Mouse (Mus musculus): Measurements from ENCODE around the gene Hist1h4h.

DNA sequence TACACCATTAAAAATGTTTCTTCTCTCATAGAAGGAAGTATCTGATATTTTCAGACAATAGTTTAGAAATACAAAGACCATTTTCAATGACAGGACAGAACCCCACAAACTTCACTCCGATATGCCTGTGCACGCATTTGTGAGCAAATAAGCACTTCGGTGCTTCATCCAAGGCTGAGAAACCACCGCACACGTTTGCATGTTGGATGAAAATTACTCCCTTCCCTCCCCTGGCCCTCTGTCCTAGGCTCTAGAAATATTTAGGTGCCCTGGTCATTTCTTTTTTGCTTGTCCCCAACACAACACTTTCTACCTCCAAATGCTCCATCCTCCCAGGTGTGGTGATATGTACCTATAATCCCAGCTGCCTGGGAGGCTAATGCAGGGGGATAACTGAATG, 29.3 kb upstream of the Hist1h4h start:
- TF ChIP-seq POLR2A (IDR thresholded peaks at IDR 0.05; ENCODE audit: insufficient read length, low read depth) = no peak
- TF ChIP-seq MYOD1 (IDR thresholded peaks at IDR 0.05; ENCODE audit: control insufficient read depth in 1 of 3, insufficient read length in 2 of 3, low read depth in 2 of 3) = no peak
- TF ChIP-seq SRF (IDR thresholded peaks at IDR 0.05; ENCODE audit: control insufficient read depth, insufficient read length, low read depth) = no peak
- no peak for TF ChIP-seq TCF12 (IDR thresholded peaks at IDR 0.05; ENCODE audit: insufficient read depth, poor library complexity, severe bottlenecking)
- TF ChIP-seq POLR2AphosphoS2 (IDR thresholded peaks at IDR 0.05; ENCODE audit: insufficient read length, low read depth) = no peak
- TF ChIP-seq MYOG (IDR thresholded peaks at IDR 0.05; ENCODE audit: control insufficient read depth in 1 of 3, insufficient read depth in 1 of 3, insufficient read length in 2 of 3, low read depth in 2 of 3) = no peak
- TF ChIP-seq CEBPB (IDR thresholded peaks at IDR 0.05; ENCODE audit: insufficient read depth, poor library complexity, severe bottlenecking) = no peak
- TF ChIP-seq MAX (IDR thresholded peaks at IDR 0.05; ENCODE audit: low read depth) = no peak
- TF ChIP-seq USF1 (IDR thresholded peaks at IDR 0.05; ENCODE audit: low read depth) = no peak
